Mouse (Mus musculus) lung, postnatal 10 days (tissue): ENCODE measurements around the gene Galnt13.
"Not testable (repeated sequence)": the region's sequence is repeated elsewhere in the genome, so short reads cannot be mapped to it uniquely, and the experiment has no call there.

Source experiments
- DNase-seq: peaks from one replicate; pipeline ENCODE4 v3.0.0; 2021

Galnt13 gene

DNA sequence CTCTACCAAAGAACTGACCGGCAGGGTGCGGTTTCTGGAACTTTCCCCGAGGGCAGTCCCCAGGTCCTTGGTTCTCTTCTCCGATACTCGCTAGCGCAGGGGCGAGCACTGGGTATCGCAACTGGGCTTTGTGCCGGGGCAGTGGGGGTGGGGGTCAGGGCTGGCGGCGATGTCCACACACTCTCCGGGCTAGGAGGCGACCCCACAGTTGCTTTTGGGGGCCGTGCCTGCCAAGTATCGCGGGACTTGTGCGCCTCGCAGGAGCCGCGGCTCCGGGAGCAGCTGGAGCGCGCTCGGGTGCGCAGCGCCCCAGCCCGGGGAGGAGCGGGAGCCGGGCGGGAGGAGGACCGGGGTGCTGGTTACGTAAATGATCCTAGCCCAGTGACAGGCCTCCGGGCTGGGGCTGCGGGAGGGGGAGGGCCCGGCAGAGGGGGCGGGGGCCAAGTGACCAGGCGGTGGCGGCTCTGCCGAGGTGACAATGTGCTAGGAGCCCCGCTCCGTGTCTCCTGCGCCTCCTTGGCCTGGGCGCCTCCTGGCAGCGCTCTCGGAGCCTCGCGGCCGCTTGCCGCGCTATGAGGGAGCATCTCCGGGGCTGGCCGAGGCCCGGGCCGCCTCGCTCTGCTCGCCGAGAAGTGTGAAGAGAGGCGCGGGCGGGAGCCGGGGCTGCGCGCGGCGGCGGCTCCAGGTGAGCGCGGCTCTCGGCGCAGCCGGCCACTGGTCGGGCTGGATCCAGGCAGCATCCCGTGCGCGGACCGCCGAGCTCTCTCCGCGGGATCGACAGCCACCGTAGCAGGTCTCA lies at the start of gene Galnt13:
TSS of gene Galnt13 (plus strand) at position 381 of the 799 bp plus-strand sequence.
- DNase-seq = peak; percentile 7

DNA sequence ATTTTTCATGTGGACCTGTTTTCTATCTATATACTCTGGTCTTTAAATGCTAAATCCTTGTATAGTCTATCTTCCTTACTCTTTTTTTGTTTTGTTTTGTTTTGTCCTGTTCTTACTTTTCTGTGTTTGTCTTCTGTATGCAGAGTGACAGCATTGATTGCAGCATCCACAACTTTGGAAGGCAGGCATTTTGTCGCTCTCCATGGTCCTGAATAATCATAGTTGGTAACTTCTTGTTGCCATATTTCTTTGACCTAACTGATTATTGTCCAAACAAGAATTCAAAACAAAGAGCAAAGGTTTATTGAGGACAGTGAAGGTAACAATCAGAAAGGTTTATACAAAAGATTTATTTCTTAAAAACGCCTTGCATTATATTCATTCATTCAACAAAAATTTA lies 5.1 kb upstream of the Galnt13 start:
- DNase-seq = no peak

DNA sequence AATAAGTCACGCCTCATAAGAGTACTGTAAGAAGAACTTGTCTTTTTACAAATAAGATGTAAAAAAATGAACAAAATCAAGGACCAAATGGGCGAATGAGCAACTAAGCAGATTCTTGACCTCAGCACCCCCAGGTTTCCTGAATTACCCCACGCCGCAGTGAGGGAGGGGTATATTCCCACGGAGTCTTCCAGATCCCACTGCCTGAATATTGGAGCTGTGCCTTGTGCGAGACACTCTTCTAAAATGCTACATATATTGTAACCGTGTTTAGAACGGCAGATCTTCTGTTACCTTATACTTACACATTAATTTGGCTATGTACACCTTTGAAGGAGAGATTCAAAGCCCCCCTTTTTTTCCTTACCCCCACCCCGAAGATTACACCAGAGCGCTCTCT lies 737 bp upstream of the Galnt13 start:
- DNase-seq = no peak

DNA sequence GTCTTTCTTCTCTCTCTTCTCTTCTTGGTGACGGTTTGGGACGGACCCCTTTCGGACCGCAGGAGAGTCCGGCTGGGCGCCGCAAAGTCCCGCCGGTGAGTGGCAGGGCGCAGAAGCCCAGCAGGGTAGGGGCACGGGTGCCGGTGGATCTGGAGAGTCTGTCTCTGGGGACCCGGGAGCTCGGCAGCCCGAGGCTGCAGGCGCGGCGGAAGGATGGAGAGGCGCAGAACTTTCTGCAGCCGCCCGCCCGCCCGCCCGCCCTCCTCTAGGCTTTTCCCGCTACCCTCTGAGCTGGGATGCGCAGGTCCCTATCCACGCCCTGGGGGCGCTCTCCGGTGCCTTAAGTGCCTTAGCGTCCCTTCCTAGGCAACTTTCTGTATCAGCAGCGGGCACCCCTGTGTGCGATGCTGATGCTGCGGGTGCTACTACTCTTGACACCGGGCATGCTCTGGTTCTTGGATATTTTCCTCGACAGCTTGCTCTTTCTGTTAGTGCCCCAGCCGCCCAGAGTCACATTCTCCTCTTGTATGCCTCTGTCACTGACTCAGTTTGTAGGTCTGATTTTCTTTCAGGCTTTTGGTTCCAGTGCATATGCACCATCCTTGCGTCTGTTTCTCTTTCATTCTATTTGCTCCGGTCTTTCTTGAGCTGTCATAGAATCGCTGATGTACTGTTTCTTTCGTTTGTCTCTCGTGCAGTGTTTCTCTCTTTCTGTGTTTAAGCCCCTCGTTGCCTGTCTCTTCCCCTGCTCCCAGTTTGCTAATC lies 801 bp downstream of the Galnt13 start:
- DNase-seq = no peak

DNA sequence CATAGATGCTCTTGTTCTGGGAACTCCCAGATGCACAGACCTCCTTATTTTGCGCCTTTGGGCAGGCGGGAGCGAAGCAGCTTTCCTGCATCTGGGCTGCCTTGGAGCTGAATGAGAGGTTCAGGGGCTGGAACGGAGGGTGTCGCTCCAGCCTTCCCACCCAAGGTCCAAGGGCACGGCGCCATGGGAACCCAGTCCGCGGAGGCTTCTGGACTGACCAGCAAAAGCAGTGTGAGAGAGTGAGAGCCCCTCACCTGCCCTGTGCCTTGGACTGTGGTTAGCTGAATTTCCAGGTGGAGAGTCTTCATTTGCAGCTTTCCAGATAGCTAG lies 1.3 kb downstream of the Galnt13 start:
- no peak for DNase-seq

DNA sequence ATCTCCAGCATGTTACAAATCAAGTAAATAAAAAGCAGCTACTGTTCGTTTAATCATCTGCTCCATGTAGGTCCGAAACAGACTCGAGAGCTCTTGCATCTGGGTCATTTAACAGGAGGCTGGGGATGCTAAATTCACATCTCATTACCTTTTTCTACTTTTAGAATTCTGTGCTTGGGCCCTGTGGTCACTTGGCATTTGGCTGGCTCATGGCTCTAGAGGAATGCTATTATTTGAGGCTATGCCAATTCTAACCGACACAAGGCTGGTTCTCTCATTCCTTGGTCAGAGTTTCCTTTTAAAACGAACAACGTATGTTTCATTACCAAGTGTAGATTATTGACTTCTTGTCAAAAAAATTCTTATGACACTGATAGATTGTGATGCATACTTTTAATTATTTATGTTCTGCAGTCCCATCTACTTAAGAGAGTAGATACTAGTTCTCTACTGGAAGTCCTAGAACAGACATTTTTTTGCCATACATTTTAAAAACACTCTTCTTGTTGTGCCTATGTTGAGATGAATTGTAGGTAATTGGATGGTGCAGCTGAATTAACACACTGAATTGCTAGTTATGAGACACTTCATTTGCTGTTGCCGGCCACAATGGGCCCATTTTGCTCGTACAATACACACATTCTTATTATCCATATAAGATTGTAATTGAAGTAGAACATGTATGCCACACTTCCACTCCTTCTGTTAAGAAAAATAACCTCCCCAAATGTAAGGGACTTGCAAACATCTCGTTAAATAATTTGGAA lies 6.8 kb downstream of the Galnt13 start:
- DNase-seq = no peak

DNA sequence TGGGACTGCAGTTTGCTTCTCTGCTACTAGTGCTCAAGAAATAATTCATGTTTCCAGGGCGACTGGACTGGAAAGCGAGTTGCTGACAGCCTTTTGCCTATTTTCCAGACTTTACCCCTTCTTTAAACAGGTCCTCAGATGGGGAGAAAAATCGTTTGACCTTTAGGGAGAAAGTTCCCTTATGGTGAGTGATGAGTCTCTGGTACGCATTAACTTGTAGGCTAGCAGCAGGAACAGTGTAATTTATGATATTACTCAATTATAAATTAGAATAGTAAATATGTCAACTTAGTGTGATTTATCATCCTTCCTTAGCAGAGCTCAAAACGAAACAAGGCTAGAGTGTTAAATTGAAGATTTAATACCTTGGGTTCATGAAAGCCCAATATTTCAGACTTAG lies 47.3 kb downstream of the Galnt13 start:
- no peak for DNase-seq

DNA sequence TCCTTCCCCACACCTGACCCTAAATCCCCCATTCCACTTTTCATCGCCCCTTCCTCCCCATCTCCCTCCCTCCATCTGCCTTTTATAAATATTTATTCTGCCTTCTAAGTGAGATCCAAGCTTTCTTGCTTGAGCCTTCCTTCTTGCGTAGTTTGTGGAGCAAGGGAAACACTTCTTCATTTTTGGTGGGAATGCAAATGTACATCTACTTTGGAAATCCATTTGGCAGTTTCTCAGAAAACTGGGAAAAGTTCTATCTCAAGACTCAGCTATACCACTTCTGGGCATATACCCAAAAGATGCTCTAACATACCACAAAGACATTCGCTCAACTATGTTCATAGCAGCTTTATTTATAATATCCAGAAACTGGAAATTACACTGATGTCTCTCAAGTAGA lies 86.9 kb downstream of the Galnt13 start:
- no peak for DNase-seq

DNA sequence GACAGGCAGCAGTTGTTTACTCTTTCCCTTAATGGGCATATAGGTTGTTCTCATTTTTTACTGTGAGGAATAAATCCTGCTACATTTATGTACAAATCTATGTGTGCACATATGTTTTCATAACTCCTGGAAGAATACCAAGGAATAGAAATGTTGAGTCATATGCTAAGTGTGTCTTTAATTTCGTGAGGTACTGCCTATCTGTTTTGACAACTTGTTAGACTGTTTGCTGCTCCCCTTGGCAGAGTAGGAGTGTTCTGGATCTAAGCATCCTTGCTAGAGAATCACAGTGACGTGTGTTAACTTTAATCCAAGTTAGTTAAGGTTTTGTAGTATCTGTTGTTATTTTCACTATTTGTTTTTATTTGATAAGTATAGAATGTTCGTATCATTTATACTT lies 91.0 kb downstream of the Galnt13 start:
- no peak for DNase-seq

DNA sequence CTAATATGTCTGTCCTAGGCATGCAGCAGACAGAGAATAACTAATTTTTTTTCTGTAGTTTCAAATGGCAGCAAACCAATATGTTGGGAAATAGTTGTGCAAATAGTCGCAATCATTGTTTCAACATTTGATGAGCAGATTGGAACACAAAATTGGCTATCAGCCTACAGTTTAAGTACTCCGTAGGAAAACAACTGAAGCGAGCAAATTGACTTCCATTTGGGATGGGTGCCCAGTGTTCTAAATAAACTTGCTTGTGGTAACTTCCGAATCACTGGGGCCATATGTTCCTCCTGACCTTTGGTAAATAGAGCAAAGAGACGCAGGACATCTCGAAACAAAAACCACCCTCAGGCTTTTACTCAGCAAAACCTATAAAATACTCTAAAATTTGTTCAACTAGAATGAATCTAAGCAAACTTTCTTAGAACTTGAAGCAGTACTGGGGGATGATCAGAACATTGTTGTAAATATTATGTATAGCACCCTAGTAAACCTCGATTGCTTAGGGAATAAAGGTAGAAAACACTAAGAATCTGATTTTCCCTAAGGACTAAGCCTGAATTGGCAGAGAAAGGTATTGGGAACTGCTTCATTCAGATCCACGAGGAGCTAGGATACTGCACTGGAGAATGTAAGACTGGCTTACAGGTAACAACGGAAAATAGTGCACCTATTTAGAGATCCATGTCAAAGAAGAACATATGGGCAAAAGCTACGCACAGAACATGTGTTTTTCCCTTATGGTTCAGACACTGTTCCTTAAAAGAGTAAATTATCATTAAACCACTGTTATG lies 122.4 kb downstream of the Galnt13 start:
- peak; percentile 13 for DNase-seq

DNA sequence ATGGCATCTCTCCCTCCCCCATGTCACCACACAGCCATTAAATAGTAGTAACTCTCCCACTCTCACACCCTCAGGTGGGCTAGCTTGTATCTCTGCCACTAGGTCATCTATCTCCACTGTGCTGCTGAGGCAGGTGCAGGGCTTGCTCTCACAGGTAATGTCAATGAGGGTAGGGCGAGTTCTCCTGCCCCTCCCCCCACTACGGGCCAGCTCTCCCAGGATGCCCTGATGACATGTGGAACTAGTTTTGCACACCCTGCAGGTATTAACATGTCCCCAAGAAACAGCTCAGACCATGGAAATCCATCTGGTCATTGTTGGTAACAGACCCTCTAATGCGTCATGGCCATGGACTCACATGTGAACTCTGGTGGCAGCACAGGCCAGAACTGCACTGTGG lies 129.0 kb downstream of the Galnt13 start:
- DNase-seq = no peak

DNA sequence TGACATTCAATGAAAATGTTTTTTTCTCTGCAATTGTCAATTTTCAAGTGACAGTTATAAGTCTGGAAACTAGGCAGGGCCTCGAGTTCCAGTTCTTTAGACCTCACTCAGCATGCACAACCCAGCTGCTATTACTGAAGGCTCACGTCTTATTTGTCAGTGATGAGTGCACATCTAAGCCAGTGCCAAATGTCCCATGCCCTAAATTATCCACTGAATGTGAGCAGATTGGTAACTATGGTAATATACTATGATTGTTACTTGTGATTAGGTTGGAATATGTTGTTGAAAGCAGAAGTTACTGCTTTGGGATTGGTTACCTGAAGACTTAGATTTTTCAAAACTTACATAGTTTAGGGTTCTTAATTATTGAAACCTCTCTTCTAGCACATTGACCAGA lies 131.1 kb downstream of the Galnt13 start:
- DNase-seq = no peak

DNA sequence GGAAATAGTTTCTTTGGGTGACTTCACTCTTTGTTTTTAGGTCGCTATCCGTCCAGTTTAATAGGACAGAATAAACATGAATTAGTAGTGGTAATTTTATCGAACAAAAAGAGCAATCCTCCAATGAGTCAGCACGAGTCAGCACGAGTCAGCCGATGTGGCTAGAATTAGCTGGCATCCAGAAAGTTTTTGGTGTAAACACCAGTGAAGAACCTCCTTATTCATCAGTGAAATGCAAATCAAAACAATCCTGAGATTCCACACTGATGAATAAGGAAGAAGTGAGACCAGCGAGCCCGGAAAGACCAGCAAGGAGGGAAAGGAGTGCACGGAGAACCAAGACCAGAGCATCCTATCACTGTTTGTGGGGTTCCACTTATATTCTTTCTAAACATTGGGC lies 131.5 kb downstream of the Galnt13 start:
- no peak for DNase-seq

DNA sequence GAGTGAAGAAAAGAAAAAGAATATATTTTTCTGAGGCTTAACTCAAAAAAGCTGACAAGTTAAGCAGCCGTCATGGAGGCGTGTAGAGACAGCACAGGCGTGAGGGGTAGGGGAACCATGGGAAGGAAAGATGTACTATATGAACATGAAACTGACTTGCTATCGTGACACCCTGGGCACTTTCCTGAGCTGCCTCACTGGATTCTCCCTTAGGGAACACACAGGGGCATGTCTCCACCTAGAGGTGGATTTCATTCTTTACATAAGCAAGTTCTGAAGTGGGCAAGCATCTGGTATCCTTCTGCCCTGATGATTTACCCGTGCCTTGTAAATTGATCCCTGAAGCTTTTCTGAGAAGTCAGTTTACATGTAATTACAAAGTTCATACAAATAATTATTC lies 277.7 kb downstream of the Galnt13 start:
- DNase-seq = not testable (repeated sequence)

DNA sequence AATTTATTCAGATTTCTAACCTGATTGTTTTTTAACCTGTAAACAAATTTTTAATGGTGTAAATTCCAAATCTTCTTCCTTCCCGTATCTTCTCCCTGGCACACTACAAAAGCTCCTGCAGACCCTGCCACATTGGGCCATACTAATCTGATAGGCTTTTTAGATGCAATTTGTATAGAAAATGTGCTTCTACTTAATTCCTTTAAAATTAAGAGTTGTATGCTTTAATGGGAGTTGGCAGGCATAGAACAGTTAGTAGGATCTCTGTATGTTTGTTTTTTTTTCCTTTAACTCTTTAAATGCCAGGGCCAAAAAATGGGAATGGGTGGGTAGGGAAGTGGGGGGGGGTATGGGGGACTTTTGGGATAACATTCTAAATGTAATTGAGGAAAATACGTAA lies 315.1 kb downstream of the Galnt13 start:
- DNase-seq = no peak

DNA sequence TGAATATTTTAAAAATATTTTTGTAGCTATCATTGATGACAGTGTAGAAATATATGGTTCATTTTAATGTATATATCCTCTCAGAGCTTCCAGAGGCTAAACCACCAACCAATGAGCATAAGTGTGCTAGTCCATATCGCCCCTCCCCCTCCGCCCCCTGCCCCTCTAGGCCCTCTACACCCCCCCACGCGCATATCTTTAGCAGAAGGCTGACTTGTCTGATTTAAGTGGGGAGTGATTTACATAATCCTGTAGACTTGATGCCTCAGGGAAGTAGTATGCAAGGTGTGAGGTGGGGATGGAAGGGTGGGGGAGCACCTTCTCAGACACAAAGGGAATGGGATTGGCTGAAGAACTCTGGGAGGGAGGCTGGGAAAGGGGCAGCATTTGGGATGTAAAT lies 323.7 kb downstream of the Galnt13 start:
- DNase-seq = no peak

DNA sequence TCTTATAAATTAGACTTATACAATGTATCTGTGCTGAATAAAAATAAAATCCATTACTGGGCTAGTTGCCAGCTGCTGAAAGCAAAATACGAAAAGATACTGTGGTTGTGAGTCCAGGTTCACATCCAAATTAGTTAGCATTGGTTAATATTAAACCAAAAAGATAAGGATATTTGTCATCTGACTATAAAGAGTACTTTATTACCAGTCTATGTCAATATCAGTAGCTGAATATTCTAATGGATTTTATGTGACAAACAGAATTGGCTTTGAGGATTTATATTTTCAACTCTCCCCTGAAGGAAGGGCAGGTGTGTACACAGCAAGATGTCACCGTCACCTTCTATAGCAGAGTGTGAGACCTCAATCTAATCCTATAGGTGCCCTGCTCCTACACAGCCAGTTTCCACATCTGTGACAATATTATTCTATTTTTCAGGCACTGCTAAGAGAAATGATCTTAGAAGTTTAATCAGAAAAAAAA lies 342.7 kb downstream of the Galnt13 start:
- no peak for DNase-seq

DNA sequence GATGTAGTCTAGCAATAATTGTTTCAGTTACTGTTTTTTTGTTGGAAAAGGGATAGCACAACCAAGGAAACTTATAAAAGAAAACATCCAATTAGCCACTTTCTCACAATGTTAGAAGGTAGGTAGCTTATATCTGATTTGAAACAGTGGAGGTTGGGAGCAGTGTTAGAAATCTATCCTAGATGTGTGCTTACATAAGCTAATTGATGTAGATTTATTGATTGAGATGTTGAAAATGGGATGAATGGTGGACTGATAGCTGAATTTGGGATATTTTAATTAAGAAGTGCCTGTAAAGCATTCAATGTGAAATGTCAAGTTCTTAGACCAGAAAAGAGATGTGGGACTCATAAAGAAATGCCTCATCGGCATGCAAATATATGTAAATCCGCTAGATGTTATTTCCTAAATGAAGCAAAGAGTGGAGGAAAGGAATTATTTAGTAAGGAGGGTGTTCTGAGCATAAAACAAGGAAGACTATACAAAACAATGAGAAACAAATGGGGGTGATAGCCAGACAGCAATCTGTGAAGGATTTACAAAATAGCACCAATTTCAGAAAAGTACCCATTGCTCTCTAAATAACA lies 377.6 kb downstream of the Galnt13 start:
- no peak for DNase-seq

DNA sequence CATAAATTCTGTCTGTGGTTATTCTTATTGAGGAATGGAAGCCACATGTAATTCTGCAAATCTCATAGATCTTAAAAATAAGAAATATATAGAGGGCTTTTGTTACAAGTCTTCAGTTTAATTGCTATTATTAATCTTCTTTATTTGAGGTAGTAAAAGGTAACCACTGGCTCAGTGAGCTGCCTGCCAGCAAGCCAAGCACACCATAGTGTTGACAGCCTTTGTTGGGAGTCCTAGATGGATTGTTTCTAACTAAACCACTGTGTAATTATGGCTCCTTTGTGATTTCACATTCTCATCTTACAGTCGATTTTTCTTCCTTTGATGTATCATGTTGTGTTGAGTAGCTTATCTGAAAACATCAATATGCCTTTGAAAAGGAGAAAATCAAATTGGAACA lies 405.1 kb downstream of the Galnt13 start:
- DNase-seq = no peak

DNA sequence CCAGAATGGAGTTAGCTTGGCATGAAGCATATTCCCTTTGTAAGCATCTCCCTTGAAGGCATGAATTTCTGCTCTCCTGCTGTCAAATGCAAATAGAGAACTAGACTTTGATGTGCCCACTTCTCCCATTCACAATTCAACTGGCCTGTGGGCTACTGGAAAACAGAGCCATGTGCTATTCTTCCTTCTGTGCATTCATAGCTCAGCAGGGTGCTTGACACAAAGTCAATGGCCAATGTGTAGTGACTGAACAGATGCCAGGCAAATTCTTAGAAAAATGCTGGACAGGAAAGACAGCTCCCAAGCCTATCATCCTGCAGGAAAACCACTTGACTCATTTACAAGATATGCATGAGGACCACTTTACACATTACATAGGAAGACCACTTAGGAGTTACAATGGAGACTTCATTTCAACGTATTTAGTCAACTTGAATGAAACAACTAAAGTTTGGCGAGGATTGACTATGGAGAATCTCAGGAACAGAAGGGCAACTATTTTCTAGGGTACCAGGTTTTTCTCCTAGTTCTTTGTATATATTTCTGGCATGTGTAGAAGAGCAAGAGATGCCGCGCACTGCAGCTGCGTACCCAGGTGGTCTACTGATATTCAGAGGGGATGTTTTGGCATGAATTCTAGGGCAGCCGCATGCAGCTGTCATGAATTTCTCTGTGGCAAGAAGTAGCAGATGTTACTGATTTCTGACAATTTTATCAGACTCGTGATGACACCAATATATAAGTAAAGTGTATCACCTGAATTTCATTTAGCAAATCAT lies 470.4 kb downstream of the Galnt13 start:
- DNase-seq = no peak

DNA sequence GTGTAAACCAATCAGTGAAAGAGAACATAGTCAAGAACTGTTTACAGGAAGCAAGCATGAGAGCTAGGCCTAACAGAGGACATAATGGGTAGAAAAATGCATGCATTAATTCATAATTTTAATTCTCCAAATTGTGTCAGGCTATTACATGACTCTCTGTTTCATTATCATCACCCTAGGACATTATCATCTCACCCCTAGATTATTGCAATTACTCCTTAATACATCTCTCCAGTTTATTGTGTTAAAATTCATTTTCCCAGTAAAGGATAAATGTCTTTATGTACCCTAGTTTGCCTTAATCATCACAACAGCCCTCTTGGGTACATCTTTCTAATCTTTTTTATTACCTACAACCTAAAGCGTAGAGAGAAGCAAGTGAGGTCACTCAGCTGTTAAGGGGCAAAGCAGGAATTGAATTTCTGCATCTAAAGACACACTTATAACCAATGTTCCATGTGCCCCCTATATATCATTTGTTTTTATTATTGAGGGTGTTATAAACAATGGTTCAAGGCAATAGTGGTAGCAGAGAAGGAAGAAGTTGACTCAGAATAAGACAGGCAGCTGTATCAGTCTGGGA lies 479.1 kb downstream of the Galnt13 start:
- DNase-seq = no peak
